Mouse (Mus musculus) large intestine, adult 2 months (tissue): ENCODE data around the gene Gstm1. TPM values are rescaled to one million over a fixed set of nuclear protein-coding genes. Genes with fewer than 3 reads are reported as not detected.
"Not testable (repeated sequence)": the region's sequence is repeated elsewhere in the genome, so short reads cannot be mapped to it uniquely, and the experiment has no call there.

Experiments
- DNase-seq: peaks from one replicate; pipeline ENCODE4 v3.0.0-alpha.2; 2012; ENCODE audit warnings: low read depth, low spot score
- WGBS: fragments of 180-500 bp; shearing (Covaris S2); methylation state at CpG from one replicate; pipeline ENCODE4 v1.1.7; 2018; 5-methylcytosine and 5-hydroxymethylcytosine counted together
- polyA plus RNA-seq: library from polyadenylated mRNA; depleted of rRNA; stranded (reverse); fragments of >200 nt; gene quantifications from 2 replicates; pipeline ENCODE4 v1.2.3, GENCODE M21; 2012

The Gstm1 gene
- polyA plus RNA-seq, 1 experiment = 109 TPM

DNA sequence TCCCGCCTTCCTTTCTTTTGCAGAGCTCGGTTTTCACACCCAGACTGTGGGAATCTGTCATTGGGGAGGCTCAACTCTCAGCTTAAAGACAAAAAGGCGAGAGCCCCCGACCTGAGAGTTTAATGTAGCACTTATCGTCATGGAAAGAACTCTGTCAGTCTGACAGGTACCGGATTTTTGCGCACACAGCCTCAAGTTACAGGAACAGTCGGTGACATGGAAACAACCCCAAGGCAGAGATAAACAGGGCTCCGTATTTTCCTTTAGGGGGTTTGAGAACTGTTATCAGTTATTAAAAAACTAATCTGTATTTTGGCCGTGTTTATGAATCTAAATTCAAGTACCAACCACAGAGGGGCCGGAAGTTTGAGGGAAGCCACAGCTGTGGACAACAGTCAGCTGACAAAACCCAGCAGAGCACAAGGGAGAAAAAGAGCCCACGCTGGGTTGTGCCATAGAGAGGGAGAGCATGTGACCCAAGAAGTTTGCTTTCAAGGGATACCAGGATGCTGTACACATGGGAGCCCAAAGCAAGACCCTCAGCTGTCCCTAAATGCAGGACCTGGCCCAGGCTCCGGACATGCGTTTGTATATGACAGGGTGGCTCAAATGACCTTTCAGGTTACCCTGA, 532 bp upstream of the Gstm1 start:
- WGBS = 10% methylated on average over 14 of the region's 14 CpGs
- no peak for DNase-seq

DNA sequence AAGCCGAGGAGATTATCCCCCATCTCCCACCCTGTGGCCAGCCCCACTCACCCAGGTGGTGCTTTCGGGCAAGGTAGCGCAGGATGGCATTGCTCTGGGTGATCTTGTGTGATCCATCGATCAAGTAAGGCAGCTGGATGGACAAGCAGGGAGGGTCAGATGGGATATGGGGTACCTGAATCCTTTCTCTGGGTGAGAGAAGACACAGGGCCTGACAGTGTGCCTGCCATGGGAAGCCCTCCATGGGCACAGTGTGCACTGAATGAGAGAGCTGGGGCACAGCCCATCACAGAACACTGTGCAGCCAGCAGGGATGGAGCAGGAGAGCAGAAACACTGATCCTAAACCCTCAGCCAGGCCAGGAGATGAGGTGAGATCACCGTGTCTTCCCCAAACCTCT, 1.3 kb downstream of the Gstm1 start:
- not testable (repeated sequence) for DNase-seq
- 69% methylated on average over 5 of the region's 5 CpGs for WGBS

DNA sequence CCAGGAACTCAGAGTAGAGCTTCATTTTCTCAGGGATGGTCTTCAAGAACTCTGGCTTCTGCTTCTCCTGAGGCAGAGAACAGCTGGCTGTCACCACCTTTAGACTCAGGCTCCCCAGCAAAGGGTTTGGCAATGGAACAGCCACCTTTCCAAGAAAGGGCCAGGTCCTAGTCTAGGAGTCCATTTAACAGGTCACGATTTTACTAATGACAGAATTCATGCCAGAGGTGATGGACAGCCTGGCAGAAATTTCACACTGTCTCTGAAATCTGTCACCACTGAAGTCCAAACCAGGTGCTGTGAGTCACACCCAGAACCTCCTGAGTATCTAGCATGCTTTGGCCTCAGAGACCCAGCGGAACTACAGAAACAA, 2.8 kb downstream of the Gstm1 start:
- DNase-seq = no peak
- 78% methylated on average over 2 of the region's 2 CpGs for WGBS

DNA sequence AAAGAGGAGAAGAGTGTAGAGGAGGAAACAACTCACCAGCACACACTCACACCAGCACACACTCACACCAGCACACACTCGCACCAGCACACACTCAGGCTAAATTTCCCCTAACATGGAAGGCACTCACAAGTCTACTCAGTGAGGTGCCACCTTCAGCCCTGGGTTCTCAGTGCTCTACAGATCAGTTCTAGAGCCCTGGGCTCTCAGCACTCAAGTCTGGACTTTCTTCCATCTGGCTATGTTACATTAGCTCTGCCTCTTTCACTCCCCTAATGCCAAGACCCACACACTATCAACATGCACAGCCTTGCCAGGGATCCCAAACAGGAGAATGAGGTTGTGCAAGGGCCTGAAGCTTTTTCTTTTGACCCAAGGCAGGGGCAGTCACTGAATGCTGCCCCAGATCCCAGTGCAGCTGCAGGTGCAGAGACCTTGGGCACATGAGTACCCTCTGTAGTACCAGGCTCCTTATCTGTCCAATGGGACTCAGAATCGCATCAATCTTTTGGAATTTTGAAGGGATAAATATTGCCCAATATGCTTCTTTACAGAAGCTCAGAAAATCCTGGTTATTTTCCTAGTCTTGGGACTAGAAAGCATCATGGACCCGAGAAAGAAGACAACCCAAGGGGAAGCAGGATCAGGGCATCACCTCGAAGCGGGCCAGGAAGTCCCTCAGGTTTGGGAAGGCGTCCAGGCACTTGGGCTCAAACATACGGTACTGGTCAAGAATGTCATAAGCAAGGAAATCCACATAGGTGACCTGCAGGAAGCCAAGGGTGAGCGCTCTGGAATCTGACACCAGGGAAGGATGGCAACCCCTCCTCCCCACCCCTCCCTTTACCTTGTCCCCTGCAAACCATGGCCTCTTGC, 3.4 kb downstream of the Gstm1 start:
- DNase-seq = no peak
- WGBS = 68% methylated on average over 8 of the region's 8 CpGs

DNA sequence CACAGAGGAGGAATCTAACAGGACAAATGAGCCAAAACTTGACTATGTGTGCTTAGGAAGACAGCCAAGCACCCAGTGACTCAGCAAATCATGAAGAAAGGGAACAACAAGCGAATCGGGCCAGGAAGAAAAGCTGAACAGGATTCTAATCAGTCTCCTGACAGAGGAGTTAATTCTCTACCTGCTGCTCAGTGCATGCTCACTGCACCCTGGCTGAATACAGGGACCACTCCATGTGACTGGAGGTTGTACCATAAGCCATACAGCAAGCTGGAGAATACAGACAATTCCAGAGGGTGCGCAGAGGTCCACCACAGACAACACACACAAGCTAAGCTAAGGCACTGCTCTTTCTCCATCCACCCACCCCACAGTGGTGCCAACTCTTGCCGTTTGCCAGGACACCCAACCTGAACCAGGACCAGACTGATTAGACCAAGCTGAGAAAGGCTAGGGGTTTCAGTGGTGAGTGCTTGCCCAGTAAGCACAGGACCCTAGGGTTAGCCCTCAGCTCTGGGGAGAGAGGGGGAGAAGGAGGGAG, 4.4 kb downstream of the Gstm1 start:
- peak; percentile 86 for DNase-seq
- WGBS = 11% methylated on average over 4 of the region's 4 CpGs

DNA sequence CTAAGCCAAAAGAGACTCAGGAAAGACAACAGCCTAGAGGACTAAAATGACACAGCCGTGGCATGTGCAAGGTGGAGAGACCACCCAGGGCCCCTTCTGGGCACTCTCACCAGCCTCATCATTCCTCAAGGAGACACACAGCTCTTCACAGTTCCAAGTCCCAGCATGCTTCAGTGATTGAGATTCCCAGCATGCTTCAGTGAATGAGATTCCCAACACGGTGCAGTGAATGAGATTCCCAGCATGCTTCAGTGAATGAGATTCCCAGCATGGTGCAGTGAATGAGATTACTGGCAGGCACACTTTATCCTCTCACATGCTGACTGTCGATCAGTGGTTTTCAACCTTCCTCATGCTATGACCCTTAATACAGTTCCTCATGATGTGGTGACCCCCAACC, 6.2 kb downstream of the Gstm1 start:
- DNase-seq = no peak
- WGBS = 78% methylated on average over 3 of the region's 3 CpGs

DNA sequence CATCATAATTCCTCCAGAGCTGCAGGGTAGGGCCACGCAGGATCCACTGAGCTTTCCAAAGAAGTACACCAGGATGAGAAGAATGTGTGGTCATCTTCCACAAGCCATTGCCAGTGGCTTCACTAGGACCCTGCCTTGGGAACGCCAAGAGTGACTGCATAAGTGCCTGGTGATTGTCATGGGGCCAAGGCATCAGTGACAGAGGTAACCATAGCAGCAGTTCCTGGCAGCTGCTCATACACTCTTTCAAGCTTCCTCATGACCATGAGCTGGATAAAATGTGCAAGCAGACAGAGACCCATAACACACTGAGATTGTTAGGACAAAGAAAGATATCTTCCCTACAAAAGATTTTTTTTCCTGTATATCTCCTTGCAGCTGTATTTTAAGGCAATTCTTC, 7.5 kb downstream of the Gstm1 start:
- WGBS = 31% methylated on average over 2 of the region's 2 CpGs
- DNase-seq = no peak

DNA sequence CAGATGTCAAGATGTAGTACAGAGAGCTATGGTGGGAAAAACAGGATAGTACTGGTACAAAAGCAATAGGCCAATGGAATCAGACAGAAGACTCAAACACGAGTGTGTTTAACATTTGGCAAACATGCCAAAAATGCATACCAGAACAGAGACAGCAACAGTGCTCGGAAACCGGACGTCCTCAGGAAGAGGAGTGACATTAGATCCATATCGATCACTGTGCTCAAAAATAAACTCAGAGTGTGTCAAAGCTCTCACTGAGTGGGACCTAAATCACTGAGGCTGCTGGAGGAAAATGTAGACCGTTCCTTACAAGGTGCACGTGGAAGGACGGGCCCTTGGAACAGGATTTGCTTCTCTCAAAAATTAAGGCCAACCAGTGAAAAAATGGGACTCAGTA, 15.8 kb downstream of the Gstm1 start:
- no peak for DNase-seq
- 66% methylated on average over 8 of the region's 8 CpGs for WGBS

DNA sequence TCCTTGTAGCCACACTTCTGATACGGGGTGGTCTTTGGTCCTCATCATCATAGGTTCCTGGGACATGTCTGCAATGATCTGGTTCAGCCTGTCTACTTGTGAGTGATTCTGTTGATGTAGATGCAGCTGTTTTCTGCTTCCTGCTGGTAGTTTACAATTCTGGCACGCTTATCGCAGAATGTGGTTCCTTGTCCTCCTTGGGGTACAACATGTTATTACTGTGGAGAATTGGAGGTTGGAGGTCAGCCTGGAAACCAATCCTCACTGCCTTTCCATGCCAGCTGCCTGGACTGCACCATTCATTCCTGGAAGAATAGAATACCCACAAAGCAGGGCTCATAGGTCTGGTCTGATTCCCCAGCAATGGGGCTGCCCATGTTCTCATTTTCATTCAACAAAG, 18.3 kb downstream of the Gstm1 start:
- DNase-seq = no peak
- WGBS = 75% methylated on average over 3 of the region's 3 CpGs

DNA sequence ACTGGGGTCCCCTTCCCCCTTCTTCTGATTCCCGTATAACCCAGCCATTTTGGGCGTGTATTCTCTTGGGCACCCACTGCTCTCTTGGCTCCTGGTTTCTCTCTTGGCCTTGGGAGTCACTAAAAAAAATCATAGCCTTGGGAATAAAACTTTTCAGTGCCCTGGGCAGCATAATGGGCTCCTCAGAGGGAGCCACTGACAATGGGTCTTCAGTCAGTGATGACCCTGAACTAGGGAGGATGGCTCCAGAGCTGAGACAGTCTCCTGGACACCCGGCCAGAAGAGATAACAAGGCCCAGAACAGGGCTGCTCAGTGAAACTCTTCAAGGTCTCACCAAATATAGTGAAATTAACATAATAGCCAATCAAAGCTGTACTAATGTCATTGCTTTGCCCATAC, 19.2 kb downstream of the Gstm1 start:
- WGBS = 87% methylated on average over 3 of the region's 3 CpGs
- DNase-seq = no peak

DNA sequence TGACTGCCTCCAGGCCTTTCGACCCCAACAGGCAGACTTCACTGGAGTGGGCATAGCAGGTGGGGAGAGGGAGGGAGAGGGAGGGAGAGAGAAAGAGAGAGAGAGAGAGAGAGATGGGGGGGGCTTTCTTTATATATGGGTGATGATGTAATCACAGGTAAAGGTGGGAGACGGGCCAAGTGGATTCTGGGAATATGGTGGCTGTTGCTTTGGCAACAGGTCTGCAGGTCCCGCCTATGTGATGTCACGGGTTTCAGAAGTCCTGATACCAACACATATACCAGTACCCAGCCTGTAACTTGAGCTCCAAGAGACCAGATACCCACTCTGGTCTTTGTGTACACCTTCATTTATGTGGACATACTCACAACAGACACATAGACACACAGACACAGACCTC, 21.2 kb downstream of the Gstm1 start:
- 90% methylated on average over 4 of the region's 4 CpGs for WGBS
- DNase-seq = no peak

DNA sequence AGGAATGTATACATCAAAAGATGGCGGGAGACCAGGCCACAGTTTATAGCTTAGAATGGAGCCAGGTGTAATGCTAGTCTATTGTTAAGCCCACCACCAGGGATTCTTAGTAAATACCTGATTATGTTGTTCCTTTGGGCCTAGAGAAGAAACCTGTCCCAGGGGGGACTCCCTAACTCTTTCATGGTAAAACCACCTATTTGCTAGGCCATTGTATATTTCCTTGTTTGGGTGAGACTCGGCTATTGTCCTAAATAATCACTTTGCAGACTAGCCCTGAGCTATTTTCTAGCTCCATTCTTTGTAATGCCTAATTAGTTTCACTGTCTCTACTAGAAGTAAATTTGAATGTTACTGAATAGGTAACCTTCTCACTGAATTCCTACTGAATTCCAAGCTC, 21.8 kb downstream of the Gstm1 start:
- DNase-seq = not testable (repeated sequence)
- 91% methylated on average over 2 of the region's 2 CpGs for WGBS

DNA sequence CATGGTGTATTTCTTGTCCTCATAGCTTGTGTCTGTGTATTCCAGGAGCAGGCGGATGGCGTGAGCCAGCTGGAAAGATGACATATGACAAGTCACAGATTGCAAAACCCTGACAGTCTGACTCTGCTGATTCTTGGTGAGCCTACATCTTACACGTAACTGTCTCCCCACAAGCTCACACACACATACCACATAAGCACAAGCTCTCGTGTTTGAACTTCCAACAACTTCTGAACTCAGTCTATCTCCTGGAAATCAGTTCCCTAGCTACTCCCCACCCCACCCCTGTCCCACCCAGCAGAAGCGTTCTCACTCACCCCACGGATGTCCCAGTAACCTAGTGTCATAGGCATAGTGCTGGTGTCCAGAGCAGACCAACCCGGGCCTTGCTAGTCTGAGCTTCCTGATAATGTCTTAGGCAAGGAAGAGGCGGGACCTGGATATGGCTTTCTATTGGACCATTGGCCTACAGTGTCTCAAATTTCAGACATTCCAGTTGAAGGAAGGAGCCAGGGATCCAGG, 31.7 kb downstream of the Gstm1 start, which contains the start of gene Gstm2:
Gstm2 (minus strand) TSS at position 413 of the 522 bp plus-strand sequence.
- 19% methylated on average over 8 of the region's 8 CpGs for WGBS
- DNase-seq = no peak

DNA sequence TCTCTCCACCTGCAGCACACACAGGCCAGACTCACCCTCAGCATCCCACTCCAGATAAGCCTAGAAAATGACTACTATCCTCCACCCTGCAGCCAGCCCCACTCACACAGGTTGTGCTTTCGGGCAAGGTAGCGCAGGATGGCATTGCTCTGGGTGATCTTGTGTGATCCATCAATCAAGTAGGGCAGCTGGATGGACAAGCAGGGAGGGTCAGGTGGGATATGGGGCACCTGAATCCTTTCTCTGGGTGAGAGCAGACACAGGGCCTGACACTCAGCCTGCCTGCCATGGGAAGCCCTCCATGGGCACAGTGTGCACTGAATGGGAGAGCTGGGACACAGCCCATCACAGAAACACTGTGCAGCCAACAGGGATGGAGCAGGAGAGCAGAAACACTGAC, 32.6 kb downstream of the Gstm1 start:
- 98% methylated on average over 2 of the region's 2 CpGs for WGBS
- DNase-seq = not testable (repeated sequence)

DNA sequence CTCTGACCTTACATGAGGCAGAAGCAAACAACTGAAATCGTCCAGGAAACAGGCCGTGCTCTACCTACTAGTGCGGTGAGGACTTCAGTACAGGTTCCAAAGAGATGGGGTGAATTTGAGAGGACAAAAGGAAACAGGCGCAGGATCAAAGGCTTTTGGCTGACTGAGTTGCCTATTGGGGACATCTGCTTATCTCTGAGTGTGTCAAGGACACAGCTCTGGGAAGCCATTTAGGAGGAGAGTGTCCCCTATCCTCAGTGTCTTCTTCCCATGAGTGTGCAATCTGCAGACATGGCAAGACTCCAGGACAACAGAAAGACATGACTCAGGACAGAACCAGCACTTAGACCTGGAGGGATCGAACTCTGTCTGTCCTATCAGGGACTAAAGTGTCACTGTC, 33.3 kb downstream of the Gstm1 start:
- 76% methylated on average over 5 of the region's 5 CpGs for WGBS
- no peak for DNase-seq

DNA sequence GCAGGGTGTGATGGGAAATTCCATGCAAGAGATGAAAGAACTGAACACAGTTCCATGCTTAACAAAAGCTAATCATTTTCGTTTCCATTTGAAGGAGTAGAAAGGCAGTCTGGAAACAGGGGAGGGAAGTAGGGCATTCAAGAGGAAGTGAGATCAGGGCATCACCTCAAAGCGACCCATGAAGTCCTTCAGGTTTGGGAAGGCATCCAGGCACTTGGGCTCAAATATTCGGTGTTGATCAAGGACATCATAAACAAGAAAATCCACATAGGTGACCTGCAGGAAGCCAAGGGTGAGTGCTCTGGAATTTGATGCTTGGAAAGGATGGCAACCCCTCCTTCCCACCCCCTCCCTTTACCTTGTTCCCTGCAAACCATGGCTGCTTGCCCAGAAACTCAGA, 34.0 kb downstream of the Gstm1 start:
- DNase-seq = no peak
- 69% methylated on average over 3 of the region's 3 CpGs for WGBS

DNA sequence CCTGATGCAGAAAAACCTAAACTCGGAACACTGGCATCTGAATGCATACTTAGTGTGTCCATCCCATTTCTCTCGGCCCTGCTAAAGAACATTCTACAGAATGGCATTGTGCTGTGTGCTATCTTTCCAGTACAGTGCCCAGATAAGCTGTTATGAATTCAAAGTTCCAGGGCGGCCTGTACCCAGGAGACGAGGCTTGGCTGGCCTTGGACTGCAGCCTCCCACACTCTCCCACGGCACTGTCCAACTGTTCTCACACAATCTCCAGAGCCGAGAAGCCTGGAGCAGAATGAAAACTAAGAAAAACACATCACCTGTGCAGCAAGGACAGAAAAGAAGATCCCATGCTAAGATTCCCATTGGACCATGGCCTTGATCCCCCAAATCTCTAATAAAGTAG, 35.0 kb downstream of the Gstm1 start:
- 92% methylated on average over 6 of the region's 6 CpGs for WGBS
- no peak for DNase-seq

DNA sequence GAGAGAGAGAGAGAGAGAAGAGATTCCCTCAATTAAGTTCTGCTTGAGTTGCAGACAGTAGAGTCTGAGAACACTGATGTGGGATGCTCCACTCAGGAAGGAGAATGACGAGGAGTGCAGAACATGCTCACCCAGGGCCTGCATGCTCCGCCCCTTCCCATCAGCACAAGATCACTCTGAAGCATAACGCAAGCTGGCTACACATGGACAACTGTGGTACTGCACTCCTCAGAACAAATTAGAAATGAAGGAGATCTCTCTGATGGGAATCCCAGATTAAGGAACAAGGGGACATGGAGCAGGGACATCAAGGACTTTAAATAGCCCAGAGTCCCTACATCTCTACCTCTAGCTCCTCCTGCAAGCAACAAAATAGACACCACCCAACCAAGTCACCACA, 36.5 kb downstream of the Gstm1 start:
- no peak for DNase-seq
- 71% methylated on average over 3 of the region's 3 CpGs for WGBS

DNA sequence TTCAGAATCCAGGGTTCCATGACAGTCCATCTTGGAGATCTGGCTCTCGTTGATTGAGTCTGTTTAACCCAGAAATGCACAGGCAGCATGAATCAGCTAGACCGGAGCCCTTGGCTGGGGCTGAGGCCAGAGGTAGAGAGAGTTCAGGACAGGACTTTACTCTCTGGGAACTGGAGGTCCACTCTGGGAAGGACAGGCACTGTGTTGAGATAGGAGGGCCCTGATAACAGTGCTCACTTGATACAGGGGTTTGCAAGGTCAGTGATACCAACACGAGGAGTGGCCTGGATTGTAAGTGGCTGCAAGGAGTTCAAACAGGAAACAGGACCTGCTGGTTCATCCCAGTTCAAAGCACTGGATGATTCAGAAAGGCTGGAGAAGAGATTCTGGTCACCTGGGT, 40.1 kb downstream of the Gstm1 start:
- DNase-seq = no peak
- 40% methylated on average over 3 of the region's 3 CpGs for WGBS

DNA sequence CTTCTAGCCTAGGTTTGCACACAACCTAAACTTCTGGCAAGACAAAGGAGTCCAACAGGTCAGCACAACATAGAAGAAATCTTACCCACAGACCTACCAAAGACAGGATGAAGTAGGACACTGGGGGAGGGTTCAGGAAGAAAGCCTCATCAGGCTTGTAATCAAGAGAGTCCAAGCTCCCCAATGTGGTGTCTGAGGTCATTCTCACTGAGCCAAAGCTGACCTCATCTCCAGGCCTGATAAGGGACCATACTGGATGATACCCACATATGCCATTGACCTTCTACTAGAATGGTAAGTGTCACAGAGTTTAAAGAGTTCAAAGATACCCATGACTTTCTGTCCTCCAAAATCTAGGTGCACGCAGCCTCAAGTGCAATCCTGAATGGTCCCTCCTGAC, 43.5 kb downstream of the Gstm1 start:
- DNase-seq = no peak
- WGBS = 93% methylated on average over 1 of the region's 1 CpGs

DNA sequence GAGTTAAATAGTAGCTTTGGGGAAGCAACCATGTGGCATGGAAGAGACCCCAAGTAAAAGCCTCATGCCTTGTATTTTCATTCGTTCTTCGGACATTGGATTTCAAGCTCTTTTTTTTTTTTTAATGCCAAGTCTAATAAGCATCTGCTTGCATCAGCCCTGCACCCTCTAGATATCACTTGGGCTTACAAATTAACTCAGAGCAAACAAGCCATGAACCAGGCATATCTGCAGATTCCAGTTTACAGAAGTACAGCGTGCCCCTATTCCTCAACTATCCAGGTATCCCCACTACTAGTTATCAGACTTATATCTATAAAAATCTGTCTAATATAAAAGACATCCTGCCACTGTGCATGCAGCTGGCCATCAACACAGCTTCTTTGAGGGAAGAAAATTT, 45.7 kb downstream of the Gstm1 start:
- no peak for DNase-seq
- WGBS = 39% methylated on average over 3 of the region's 3 CpGs
